Mouse (Mus musculus) testis, adult 2 months (tissue): ENCODE data around the gene Dnajb8.

Experiments
- CTCF ChIP-seq: fragments of 200-500 bp; IDR thresholded peaks from 2 replicates; pipeline ENCODE4 v1.5.1; 2012; ENCODE audit warnings: low read depth, mild to moderate bottlenecking, inconsistent platforms, low read length, moderate library complexity; ENCODE audit not compliant: control insufficient read depth, insufficient read depth, insufficient replicate concordance
- POLR2A ChIP-seq: fragments of 200-500 bp; IDR thresholded peaks from 2 replicates; pipeline ENCODE4 v1.6.1; 2012; ENCODE audit warnings: low read depth, mild to moderate bottlenecking, inconsistent platforms, low read length, moderate library complexity; ENCODE audit not compliant: control insufficient read depth

DNA sequence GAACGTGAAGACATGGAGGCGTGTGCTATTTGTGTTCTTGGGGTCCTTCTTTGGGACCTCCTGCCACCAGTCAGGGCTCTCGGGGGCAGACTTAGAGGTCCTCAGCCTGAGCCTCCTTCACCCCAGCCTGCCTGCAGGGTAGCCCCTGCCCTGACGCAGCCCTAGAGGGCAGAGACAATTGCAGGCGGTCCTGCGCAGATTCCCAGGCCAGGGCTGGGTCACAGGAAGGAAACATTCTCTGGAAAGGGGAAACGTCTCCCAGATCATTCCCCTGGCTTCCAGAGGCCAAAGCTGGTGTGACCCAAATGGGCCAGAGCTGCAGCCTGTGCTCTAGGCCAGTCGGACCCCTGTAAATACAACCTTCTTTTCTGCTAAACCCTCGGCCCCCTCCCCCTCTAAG is 16.1 kb upstream of the Dnajb8 start:
- TF ChIP-seq POLR2A = no peak
- TF ChIP-seq CTCF = no peak
